Mouse (Mus musculus) limb, embryonic 11.5 days (tissue): Measurements from ENCODE around the gene Arpc5. TPM values are rescaled to one million over a fixed set of nuclear protein-coding genes. Genes with fewer than 3 reads are reported as not detected.

Source experiments
- ATAC-seq: fragments of 200-750 bp; cut with Nextera tagmentation; 2 replicates; pipeline ENCODE4 v1.8.0; 2017; ENCODE audit warnings: low read depth; ENCODE audit not compliant: insufficient number of reproducible peaks, low FRiP score, low TSS enrichment
- DNase-seq: peaks from one replicate; pipeline ENCODE4 v3.0.0-alpha.2; 2015; ENCODE audit warnings: low spot score
- H3K27ac ChIP-seq: fragments of 300-500 bp; sonication (generic); replicated peaks from 2 replicates; pipeline ENCODE4 v1.5.1; 2014; ENCODE audit warnings: low read depth, mild to moderate bottlenecking, low read length
- H3K27me3 ChIP-seq: fragments of 300-500 bp; sonication (generic); 2 replicates; pipeline ENCODE4 v1.6.1; 2014; ENCODE audit warnings: mild to moderate bottlenecking, low read length, mixed read lengths; ENCODE audit not compliant: control insufficient read depth, insufficient read depth
- H3K36me3 ChIP-seq: fragments of 300-500 bp; sonication (generic); 2 replicates; pipeline ENCODE4 v1.6.1; 2014; ENCODE audit warnings: mild to moderate bottlenecking, low read length, moderate library complexity, mixed read lengths; ENCODE audit not compliant: control insufficient read depth, insufficient read depth
- H3K4me1 ChIP-seq: fragments of 300-500 bp; sonication (generic); 2 replicates; pipeline ENCODE4 v1.6.1; 2014; ENCODE audit warnings: low read length, mixed read lengths; ENCODE audit not compliant: control insufficient read depth, insufficient read depth
- H3K4me2 ChIP-seq: fragments of 300-500 bp; sonication (generic); 2 replicates; pipeline ENCODE4 v1.6.1; 2014; ENCODE audit warnings: low read depth, mild to moderate bottlenecking, moderate library complexity; ENCODE audit not compliant: severe bottlenecking
- H3K4me3 ChIP-seq: fragments of 300-500 bp; sonication (generic); 2 replicates; pipeline ENCODE4 v1.5.1; 2014; ENCODE audit warnings: low read depth, low read length
- H3K9ac ChIP-seq: fragments of 300-500 bp; sonication (generic); 2 replicates; pipeline ENCODE4 v1.6.1; 2014; ENCODE audit warnings: mild to moderate bottlenecking, low read length
- H3K9me3 ChIP-seq: fragments of 300-500 bp; sonication (generic); 2 replicates; pipeline ENCODE4 v1.6.1; 2016; ENCODE audit warnings: low read length; ENCODE audit not compliant: control insufficient read depth
- WGBS: fragments of 180-500 bp; shearing (Covaris S2); extraction: QIAGEN DNeasy Blood & Tissue Kit; methylation state at CpG from one replicate; pipeline ENCODE4 v1.1.7; 2014; 5-methylcytosine and 5-hydroxymethylcytosine counted together
- polyA plus RNA-seq: library from polyadenylated mRNA; unstranded; fragments of >200 nt; fragmentation: Nextera tagmentation; extraction: Ambion mirVana; gene quantifications from 2 replicates; pipeline ENCODE4 v1.2.1, GENCODE M21; 2014

Arpc5 gene
- polyA plus RNA-seq, 1 experiment from 2014 or later: 182 TPM

DNA sequence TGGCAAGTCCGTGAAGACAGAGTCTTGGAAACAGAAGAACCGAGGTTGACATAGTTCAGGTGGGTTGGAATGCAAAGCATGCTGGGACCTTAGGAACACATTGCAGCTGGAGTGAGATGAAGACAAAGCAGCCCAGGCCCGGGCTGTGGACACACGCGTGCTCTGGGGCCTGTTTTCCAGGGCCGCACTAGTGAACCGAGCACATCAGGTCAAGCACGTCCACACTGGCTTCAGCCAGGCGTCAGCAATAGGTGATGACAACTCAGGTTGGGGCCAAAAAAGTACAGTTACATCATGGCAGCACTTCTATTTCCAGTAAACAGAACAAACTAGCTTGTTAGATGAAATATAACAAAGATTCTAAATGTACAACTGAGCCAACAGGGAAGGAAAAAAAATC is 27.5 kb upstream of the Arpc5 start:
- Histone ChIP-seq H3K27me3 (no peaks in the 10 kb centered on the region), H3K9me3 (no peaks in the 10 kb centered on the region), H3K4me1 (no peaks in the 10 kb centered on the region; the same call in 1 of the 2 replicates), H3K9ac (no peak overlapping the region), H3K4me3 (no peak overlapping the region), H3K4me2 (no peak overlapping the region), H3K36me3 (no peaks in the 10 kb centered on the region), H3K27ac (no peak overlapping the region)
- ATAC-seq (no peak), DNase-seq (no peak)
- 83% methylated on average over 9 of the region's 9 CpGs for WGBS

DNA sequence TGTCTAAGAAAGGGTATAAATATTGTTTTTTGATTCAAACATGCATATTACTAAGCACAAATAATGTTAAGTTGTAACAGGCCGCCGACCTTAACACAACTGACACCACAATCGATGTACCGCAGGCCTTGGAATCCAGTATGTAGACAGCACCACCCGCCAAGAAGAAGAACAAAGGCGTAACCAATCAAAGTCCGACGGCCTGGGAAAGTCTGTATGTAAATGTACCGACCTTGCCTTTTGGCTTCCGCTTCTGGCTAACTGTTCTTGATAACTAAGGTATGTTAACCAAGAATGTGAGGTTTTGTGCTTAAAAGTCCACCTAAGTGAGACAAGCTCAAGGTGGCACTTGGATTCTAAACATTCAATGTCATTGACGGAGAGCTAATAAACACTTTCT is 27.0 kb upstream of the Arpc5 start:
- Histone ChIP-seq H3K9ac (no peak overlapping the region), H3K4me2 (no peak overlapping the region), H3K9me3 (no peaks in the 10 kb centered on the region), H3K27ac (no peak overlapping the region), H3K4me1 (no peaks in the 10 kb centered on the region; the same call in 1 of the 2 replicates), H3K27me3 (no peaks in the 10 kb centered on the region), H3K36me3 (no peaks in the 10 kb centered on the region), H3K4me3 (no peak overlapping the region)
- 94% methylated on average over 11 of the region's 11 CpGs for WGBS
- DNase-seq (no peak), ATAC-seq (no peak)

DNA sequence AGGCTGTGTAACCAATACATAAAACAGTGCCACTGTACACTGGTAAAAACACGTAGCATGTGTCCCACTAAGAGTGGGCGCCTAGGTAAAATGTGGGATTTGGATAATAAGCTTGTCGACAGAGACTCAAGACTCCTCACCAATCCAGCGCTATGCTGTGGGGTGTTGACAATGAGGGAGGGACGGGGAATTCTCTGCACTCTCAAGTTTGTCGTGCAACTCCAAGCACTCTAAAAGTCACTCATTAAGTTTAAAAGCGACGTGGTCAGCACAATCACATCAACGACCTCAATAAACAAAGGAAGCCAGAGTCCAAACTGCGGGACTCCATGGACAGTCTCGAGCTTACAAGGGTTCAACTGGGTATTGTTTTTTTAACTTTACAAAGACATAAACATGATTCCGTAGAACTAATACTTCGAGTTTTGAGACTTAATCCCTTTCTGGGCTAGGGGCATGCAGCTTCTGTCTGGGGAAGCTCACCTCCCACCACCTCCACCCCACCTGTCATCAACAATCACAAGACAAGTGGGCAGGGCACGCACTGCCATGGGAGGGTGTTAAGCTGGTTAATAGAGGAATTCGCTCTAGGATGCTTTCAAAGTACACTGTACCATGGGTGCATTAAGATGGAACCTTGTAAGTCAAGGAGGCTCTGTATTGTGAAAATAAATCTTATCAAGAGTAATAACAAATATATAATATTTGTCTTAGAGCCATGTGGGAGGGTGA is 23.1 kb upstream of the Arpc5 start:
- Histone ChIP-seq H3K4me3 (no peak overlapping the region), H3K9me3 (no peaks in the 10 kb centered on the region), H3K4me2 (no peak overlapping the region), H3K27ac (no peak overlapping the region), H3K27me3 (no peaks in the 10 kb centered on the region), H3K9ac (no peak overlapping the region), H3K4me1 (no peaks in the 10 kb centered on the region; the same call in 1 of the 2 replicates), H3K36me3 (no peaks in the 10 kb centered on the region)
- DNase-seq (no peak), ATAC-seq (peak; percentile 72)
- 58% methylated on average over 15 of the region's 15 CpGs for WGBS

DNA sequence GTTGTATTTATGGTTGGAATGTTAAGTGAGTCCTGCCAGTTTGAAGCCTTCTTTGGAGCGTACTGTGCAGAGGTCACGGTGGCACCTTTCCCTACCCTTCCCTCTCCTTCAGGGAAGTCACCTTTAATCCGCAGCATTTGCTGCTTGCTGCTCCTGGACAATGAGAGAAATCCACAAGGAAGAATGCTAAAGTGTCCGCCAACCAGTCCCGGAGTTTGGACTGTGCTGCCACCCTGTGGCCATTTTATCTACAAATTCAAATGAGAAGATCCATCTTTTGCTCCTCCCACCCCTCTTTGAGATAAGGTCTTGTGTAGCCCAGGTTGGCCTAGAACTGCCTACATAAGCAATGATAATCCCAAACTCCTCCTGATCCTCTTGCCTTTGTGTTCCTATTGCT is 19.9 kb upstream of the Arpc5 start:
- no peaks in the 10 kb centered on the region for H3K4me1 ChIP-seq
- DNase-seq (peak; percentile 87), ATAC-seq (no peak)
- no peaks in the 10 kb centered on the region for H3K9me3 ChIP-seq
- WGBS: 12% methylated on average over 5 of the region's 5 CpGs
- H3K27me3 ChIP-seq: no peaks in the 10 kb centered on the region
- H3K36me3 ChIP-seq: no peaks in the 10 kb centered on the region
- no peak overlapping the region for H3K4me3 ChIP-seq
- H3K4me2 ChIP-seq: no peak overlapping the region
- H3K9ac ChIP-seq: no peak overlapping the region
- H3K27ac ChIP-seq: no peak overlapping the region

DNA sequence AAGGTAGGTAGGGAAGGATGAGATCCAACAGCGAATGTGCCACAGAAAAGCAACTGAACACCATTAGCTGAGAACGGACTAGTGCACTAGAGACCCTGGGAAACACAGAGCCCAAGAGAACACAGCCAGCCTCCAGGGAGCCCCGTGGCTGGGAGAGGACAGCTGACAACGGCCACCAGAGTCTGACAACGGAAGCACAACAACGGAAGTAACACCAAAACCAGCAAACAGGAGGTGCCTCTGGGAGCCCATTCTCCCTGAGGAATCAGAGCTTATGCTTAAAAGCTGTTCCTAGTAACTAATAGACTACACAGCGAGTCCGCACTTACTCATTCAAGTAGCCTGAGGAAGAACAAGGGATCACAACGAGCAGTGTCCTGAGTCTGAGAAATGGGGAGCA is 17.1 kb upstream of the Arpc5 start:
- Histone ChIP-seq H3K27me3 (no peaks in the 10 kb centered on the region), H3K9ac (no peak overlapping the region), H3K27ac (no peak overlapping the region), H3K9me3 (no peaks in the 10 kb centered on the region), H3K36me3 (no peaks in the 10 kb centered on the region), H3K4me2 (no peak overlapping the region), H3K4me1 (no peaks in the 10 kb centered on the region), H3K4me3 (no peak overlapping the region)
- WGBS: 79% methylated on average over 9 of the region's 9 CpGs
- ATAC-seq: no peak
- DNase-seq: no peak

DNA sequence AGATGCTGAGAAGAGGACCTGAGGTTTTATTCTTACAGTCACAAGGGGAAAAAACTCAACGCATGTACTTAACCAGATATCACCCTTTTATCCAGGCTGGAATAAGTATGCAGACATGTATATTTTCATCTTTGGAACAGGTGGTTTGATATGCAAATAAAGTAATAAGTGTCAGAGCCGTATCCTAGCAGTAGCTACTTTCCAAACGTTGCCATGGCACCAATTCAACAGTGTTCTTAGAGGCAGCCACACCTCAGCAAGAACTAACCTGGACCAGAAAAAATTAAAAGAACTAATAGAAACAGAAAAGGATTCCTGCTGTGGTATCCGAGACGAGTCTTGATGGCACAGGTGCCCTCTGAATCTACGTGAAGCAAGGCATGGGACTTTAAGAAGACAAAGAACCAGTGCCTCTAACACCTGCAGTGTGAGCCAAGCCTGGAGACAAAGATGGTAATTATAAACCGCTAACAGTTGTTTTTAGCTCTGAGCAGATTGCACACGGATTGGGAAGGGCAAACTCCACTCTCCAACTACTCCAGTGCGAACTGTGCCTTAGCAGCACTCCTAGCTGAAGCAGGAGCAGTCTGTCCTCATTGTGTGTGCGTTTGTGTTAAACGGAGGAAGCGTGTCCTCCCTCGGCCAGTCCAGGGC is 15.9 kb upstream of the Arpc5 start, which contains the start of gene Apobec4:
TSS of gene Apobec4 (plus strand) at position 240 of the 654 bp plus-strand sequence.
- Histone ChIP-seq H3K27me3 (no peaks in the 10 kb centered on the region), H3K36me3 (no peaks in the 10 kb centered on the region), H3K9me3 (no peaks in the 10 kb centered on the region), H3K4me3 (no peak within 1 kb of the TSS), H3K9ac (no peak within 1 kb of the TSS), H3K4me1 (no peaks in the 10 kb centered on the region), H3K4me2 (no peak within 1 kb of the TSS), H3K27ac (no peak within 1 kb of the TSS)
- 75% methylated on average over 13 of the region's 13 CpGs for WGBS
- no peak for DNase-seq
- ATAC-seq: no peak

DNA sequence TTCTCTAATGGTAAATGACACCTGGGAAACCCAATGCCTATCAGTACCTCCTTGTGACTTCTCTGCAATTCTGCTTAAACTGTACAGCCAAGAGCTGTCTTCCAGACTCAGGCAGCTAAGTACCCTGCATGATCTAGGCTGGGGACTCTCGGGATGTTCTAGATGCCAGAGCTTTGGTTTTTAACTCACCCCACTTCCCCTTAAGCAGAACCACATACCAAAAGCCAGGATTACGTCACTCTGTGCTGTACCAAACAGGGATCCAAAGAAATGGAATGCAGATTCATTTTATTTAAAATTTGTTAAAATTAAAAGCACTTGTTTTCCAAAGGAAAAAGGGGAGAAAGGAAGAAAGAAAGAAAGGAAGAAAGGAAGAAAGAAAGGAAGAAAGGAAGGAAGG is 4.6 kb upstream of the Arpc5 start:
- WGBS: 79% methylated on average over 2 of the region's 2 CpGs
- DNase-seq: no peak

DNA sequence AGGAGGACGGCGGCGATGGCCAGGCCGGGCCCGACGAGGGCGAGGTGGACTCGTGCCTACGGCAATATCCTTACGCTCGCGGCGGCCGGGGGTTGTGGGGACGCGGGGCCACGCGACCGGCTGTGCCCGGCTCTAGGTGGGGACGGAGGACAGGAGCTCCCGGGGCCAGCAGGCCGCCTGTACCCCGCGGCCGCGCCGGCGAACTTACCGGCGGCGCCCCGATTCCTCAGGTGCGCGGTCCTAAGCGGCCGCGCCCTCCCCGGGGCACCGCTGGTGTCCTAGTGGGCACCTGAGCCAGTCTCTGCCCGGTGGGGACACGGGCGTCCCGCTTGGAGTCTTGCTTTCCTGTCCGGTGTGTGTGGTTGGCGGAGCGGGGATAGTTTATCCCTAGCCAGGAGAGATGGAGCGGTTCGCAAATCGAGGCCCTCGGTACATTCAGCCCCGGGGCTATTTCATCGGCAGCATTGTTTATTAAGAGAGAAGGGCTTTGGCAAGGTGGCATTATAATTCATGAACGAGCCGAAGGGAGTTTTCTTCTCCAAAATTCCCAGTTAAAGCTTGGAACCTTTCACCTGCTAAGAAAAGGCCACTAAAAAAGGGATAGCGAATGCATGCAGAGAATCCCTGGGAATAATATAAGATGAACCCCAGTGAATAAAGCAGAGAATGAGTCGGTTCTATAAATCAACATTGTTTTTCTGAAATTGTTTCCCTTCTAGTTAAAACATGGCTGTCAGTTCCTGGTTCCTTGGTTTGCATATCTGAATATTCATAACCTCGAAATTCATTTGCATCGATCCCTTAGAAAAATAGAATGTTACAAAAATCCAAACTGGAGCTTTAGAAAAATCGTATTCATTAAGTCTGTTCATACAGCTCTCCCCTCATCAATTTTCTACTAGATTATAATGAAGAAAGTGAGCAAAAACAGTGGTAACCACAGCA is 734 bp downstream of the Arpc5 start:
- peak overlapping the region; percentile 87 for H3K4me3 ChIP-seq
- no peaks in the 10 kb centered on the region for H3K27me3 ChIP-seq
- ATAC-seq (peak; percentile 69; the same call in 1 of the 2 replicates), DNase-seq (peak; percentile 56)
- H3K27ac ChIP-seq: 0 out of 2 replicates have a peak overlapping the region, but pooled peaks have one; percentile 0
- WGBS: 2% methylated on average over 53 of the region's 60 CpGs
- peak overlapping the region; percentile 71 for H3K9ac ChIP-seq
- H3K9me3 ChIP-seq: no peaks in the 10 kb centered on the region
- 0 out of 2 replicates have a peak, but pooled peaks cover 4% of the 10 kb centered on the region for H3K4me1 ChIP-seq
- peaks cover 4% of the 10 kb centered on the region; the same call in 1 of the 2 replicates for H3K36me3 ChIP-seq
- peak overlapping the region; percentile 87 for H3K4me2 ChIP-seq

More for the DNA sequence above, 4.6 kb upstream of the Arpc5 start:
- Histone ChIP-seq H3K4me3 (no peak overlapping the region), H3K27ac (no peak overlapping the region), H3K4me1 (0 out of 2 replicates have a peak, but pooled peaks cover 4% of the 10 kb centered on the region), H3K4me2 (no peak overlapping the region), H3K36me3 (no peaks in the 10 kb centered on the region), H3K9ac (no peak overlapping the region), H3K9me3 (no peaks in the 10 kb centered on the region), H3K27me3 (no peaks in the 10 kb centered on the region)
- ATAC-seq: no peak
